Mouse (Mus musculus) left cerebral cortex, adult 2 months (tissue): Measurements from ENCODE around the gene Parg. TPM values are rescaled to one million over a fixed set of nuclear protein-coding genes. Genes with fewer than 3 reads are reported as not detected.
"Not testable (repeated sequence)": the region's sequence is repeated elsewhere in the genome, so short reads cannot be mapped to it uniquely, and the experiment has no call there.

Experiments
- DNase-seq, 2 experiments: peaks; one replicate each; pipeline ENCODE4 v3.0.0; 2021 to 2022; ENCODE audit warnings: low spot score in 2 of 2, mixed read lengths in 1 of 2; ENCODE audit errors: extremely low spot score in 1 of 2
- H3K27ac ChIP-seq: fragments of 200-600 bp; 2 replicates; pipeline ENCODE4 v1.8.1; 2022
- H3K4me3 ChIP-seq: fragments of 200-600 bp; 2 replicates; pipeline ENCODE4 v1.8.1; 2022
- CTCF ChIP-seq: fragments of 200-600 bp; IDR thresholded peaks from 2 replicates; pipeline ENCODE4 v1.8.1; 2022; ENCODE audit warnings: antibody characterized with exemption, mild to moderate bottlenecking, moderate library complexity
- intact Hi-C: fragments of 180-260 bp; cut with DNase I; formaldehyde crosslinking; loops from one replicate; pipeline ENCODE4 v1.15.1; 2025
- total RNA-seq, 2 experiments: library from RNA; stranded (reverse); gene quantifications; 2 replicates each; pipeline ENCODE4 v1.2.3; 2021

Gene Parg
- total RNA-seq, 2 experiments from 2014 or later, result 42.5 to 42.8 TPM

- intact Hi-C loops, result loop anchor here (5.0 kb wide), 1 partner anchor 477 kb away; no protein-coding TSS in a partner anchor
These were observed 17.9 kb upstream of the Parg start for GRCm38 (mm10) chr14:32183846-32184245.

DNA sequence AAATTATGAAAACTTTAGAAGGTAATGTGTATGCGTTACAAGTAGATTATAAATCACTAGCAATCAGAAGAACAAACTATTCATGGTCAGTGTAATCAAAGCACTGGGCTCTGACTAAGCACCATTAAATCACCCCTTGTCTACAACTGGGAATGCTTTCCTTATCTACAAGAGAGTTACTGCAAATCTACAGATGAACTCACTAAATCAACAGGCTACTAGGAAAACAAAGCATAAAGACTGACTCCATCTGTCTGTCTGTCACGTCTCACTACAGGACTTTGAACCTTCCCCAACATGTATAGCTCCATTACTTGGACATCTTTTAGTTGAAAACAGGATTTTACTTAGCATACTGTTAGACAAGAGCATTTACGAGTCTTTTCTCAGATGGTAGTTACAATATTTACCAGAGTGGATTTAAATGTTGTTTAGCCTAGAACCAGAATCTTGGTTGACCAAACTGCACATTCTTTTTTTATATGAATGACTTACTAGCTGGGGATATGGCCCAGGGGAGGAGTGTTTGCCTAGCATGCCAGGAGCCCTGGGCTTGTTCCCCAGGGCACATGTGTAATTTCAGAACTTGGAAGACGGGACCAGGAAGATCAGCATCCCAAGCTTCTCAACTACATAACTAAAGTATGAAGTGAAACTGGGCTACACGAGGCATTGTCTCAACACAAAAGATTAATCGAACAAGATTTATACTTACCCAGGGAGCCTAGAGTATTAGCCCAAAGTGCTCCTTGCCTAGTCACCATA is 10.9 kb upstream of the Parg start:
- intact Hi-C loops, result no loop called here

More at GRCm38 (mm10) chr14:32183846-32184245, 17.9 kb upstream of the Parg start:
- no peak for DNase-seq
- no peak for TF ChIP-seq CTCF
- Histone ChIP-seq H3K27ac (no peak overlapping the region), H3K4me3 (no peak overlapping the region)

GRCm38 (mm10) chr14:32191926-32192325 is 9.8 kb upstream of the Parg start:
- H3K27ac ChIP-seq, result no peak overlapping the region
- TF ChIP-seq CTCF, result no peak
- no peak for DNase-seq
- H3K4me3 ChIP-seq, result no peak overlapping the region
- intact Hi-C loops, result no loop called here

More for the DNA sequence above, 10.9 kb upstream of the Parg start:
- Histone ChIP-seq H3K27ac (no peak overlapping the region), H3K4me3 (no peak overlapping the region)
- no peak for DNase-seq
- no peak for TF ChIP-seq CTCF

DNA sequence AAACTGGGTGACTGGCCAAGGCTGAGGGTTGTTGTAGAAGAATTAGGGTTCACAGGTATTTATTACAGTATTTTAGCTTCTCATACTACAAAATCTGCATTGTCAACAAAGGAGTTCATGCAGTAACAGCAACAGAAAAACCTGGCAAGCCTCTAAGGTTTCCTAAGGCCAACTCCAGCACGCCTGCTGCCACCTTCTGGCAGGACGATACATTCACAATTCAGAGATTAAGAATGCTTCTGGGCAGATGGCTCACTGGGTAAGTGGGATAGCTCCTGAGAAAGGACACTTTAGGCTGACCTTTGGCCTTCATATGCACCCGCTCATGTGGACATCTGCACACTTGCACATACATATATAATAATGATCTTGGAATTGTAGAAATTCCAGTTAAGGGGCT is 9.3 kb upstream of the Parg start:
- H3K27ac ChIP-seq, result no peak overlapping the region
- TF ChIP-seq CTCF, result peak; percentile 72
- DNase-seq, result peak in 1 of 2 experiments; percentile 24
- intact Hi-C loops, result no loop called here
- no peak overlapping the region for H3K4me3 ChIP-seq

GRCm38 (mm10) chr14:32193557-32193956 is 8.2 kb upstream of the Parg start:
- DNase-seq, H3K27ac ChIP-seq, intact Hi-C loops, H3K4me3 ChIP-seq: not testable (repeated sequence)
- TF ChIP-seq CTCF, result peak; percentile 19

- no peak for TF ChIP-seq CTCF
- DNase-seq, result no peak
- H3K27ac ChIP-seq, result peak overlapping the region; percentile 70
- peak overlapping the region; percentile 93 for H3K4me3 ChIP-seq
- intact Hi-C loops, result no loop called here
These were observed 395 bp upstream of the Parg start for GRCm38 (mm10) chr14:32201354-32201753.

GRCm38 (mm10) chr14:32226601-32227000 is 24.9 kb downstream of the Parg start:
- intact Hi-C loops, result no loop called here
- DNase-seq, result no peak
- H3K27ac ChIP-seq, result no peak overlapping the region
- H3K4me3 ChIP-seq, result no peak overlapping the region
- TF ChIP-seq CTCF, result no peak

DNA sequence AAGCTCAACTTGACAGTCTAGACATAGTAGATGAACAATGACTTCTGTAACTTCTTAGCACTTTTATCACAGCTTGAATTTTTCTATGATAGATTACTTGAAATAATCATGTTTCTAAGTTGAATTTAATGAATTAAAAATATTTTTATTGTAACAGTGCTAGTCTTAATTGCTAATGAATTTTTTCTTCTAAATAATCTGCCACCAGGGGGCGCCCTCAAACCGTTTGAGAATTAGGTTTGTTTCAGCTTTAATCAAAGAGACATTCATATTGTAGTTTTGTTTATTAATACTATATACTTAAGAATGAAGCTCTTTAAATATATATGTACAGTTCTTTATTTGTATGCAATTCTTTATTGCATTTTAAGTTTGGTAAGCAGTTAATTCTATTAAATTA is 27.2 kb downstream of the Parg start:
- Histone ChIP-seq H3K4me3 (no peak overlapping the region), H3K27ac (no peak overlapping the region)
- TF ChIP-seq CTCF, result peak; percentile 86
- DNase-seq, result peak; percentile 43 to 47
- intact Hi-C loops, result loop anchor here (1.0 kb wide), 1 partner anchor 253 kb away; no protein-coding TSS in a partner anchor

DNA sequence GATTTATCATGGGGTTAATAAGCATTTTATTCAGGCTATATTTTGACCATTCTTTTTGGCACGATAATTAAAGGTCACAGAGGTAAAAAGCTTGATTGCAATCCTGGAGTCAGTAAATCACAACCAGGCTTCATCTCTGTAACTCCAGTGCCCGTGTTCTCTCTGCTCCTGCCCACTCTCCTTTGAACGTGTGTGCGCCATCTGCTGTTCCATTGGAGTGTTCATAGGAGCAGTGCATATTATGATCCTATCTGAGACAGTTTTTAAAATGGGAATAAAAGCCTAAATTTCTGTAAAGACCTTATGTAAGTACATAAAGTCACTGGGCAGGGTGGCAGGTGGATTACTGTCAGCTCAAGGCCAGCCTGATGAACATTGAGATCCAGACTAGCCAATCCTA is 40.7 kb downstream of the Parg start:
- intact Hi-C loops, result no loop called here
- DNase-seq, result peak in 1 of 2 experiments; percentile 15
- Histone ChIP-seq H3K27ac (no peak overlapping the region), H3K4me3 (no peak overlapping the region)
- TF ChIP-seq CTCF, result peak; percentile 26

- TF ChIP-seq CTCF, result no peak
- intact Hi-C loops, result no loop called here
- Histone ChIP-seq H3K4me3 (no peak overlapping the region), H3K27ac (no peak overlapping the region)
- DNase-seq, result no peak
These were observed 44.3 kb downstream of the Parg start for GRCm38 (mm10) chr14:32246019-32246418.

DNA sequence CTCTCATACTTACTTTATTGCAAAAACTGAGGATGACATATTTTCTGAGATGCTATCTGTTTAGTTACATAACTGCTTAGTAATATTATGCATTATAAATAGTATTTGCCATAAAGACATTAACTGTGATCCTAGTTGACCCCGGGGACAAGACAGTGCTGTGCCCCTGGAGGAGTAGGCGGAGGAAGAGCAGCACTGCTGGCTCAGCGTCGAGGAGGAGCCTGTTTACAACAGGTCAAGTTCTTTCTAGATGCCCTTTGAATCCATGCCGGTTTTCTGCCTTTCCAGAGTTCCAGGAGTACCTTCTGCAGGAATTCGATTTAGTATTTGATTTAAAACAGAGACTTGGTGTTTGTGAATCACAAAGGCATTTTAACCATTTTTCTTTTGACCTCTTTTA is 47.9 kb downstream of the Parg start:
- no peak overlapping the region for H3K27ac ChIP-seq
- TF ChIP-seq CTCF, result no peak
- no peak for DNase-seq
- H3K4me3 ChIP-seq, result no peak overlapping the region
- intact Hi-C loops, result no loop called here

DNA sequence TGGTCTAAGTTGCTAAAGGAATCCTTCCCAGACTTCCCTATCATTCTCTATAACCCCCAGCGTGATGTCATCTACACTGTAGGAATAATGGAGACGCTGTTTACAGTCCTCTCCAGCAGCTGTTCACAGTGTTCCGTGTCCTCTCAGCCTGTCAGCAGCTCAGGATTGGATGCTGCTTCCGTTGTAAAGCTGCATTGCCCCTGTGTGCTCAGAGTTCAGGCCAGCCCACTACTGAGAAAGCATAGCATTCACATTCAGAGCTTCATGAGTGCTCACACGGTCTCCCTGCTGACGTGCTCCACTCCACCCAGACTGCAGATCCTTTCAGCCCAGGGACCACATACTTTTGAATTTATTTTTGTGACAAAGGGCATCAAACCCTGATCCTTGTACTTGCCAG is 59.1 kb downstream of the Parg start:
- Histone ChIP-seq H3K4me3 (no peak overlapping the region), H3K27ac (no peak overlapping the region)
- TF ChIP-seq CTCF, result no peak
- DNase-seq, result no peak
- intact Hi-C loops, result no loop called here

GRCm38 (mm10) chr14:32261741-32262140 is 60.0 kb downstream of the Parg start:
- intact Hi-C loops, result no loop called here
- no peak overlapping the region for H3K4me3 ChIP-seq
- DNase-seq, result no peak
- no peak overlapping the region for H3K27ac ChIP-seq
- TF ChIP-seq CTCF, result no peak
